Mouse (Mus musculus) gastrocnemius, postnatal 14 days (tissue): Measurements from ENCODE around the gene Sostdc1. TPM values are rescaled to one million over a fixed set of nuclear protein-coding genes. Genes with fewer than 3 reads are reported as not detected.
A peak's percentile ranks its signal among the peaks of the same experiment; 100 is the strongest.

Experiments
- DNase-seq: peaks from one replicate; pipeline ENCODE4 v3.0.0; 2021; ENCODE audit warnings: mixed read lengths
- intact Hi-C: fragments of 180-260 bp; cut with DNase I; formaldehyde crosslinking; loops from one replicate; pipeline ENCODE4 v1.15.1; 2025; ENCODE audit warnings: low total_unique reads
- long read RNA-seq, 2 experiments: library from polyadenylated mRNA; stranded (forward); transcript quantifications; one replicate each; pipeline ENCODE4 v2.0.0; 2021
- total RNA-seq, 2 experiments: library from RNA; stranded (reverse); gene quantifications; 2 replicates each; pipeline ENCODE4 v1.2.3; 2021

Sostdc1 gene
- total RNA-seq, result 1 to 10 TPM in 1 of 2 experiments, under 1 TPM in 1; 0.49 to 3.1 TPM
- long read RNA-seq, experiment 1, result 0 reads
- long read RNA-seq, experiment 2, partial matches to known transcripts, result 0 of 1 reads
- long read RNA-seq, experiment 2, other reads (novel, unspliced or antisense), result 0 of 1 reads

GRCm38 (mm10) chr12:36313916-36314315 lies at the start of gene Sostdc1:
Sostdc1 (plus strand) TSS chr12:36314139.
- peak; percentile 4 for DNase-seq
- intact Hi-C loops, result no loop called here

GRCm38 (mm10) chr12:36267670-36268246 lies 46.2 kb upstream of the Sostdc1 start:
- DNase-seq, result no peak
- intact Hi-C loops, result no loop called here

GRCm38 (mm10) chr12:36274823-36275222 lies 39.1 kb upstream of the Sostdc1 start:
- intact Hi-C loops, result no loop called here

GRCm38 (mm10) chr12:36289634-36290033 lies 24.3 kb upstream of the Sostdc1 start:
- peak; percentile 62 for DNase-seq
- intact Hi-C loops, result no loop called here

More at GRCm38 (mm10) chr12:36274823-36275222, 39.1 kb upstream of the Sostdc1 start:
- no peak for DNase-seq

GRCm38 (mm10) chr12:36290465-36290864 lies 23.5 kb upstream of the Sostdc1 start:
- no peak for DNase-seq
- intact Hi-C loops, result no loop called here

GRCm38 (mm10) chr12:36291346-36291745 lies 22.6 kb upstream of the Sostdc1 start:
- DNase-seq, result no peak
- intact Hi-C loops, result no loop called here

- intact Hi-C loops, result no loop called here
- no peak for DNase-seq
Observed at GRCm38 (mm10) chr12:36302326-36302725, 11.6 kb upstream of the Sostdc1 start.

GRCm38 (mm10) chr12:36302905-36303642 lies 10.9 kb upstream of the Sostdc1 start:
- intact Hi-C loops, result no loop called here
- no peak for DNase-seq

- intact Hi-C loops, result no loop called here
- no peak for DNase-seq
Observed at GRCm38 (mm10) chr12:36308737-36309420, 5.1 kb upstream of the Sostdc1 start.

GRCm38 (mm10) chr12:36313015-36313414 lies 924 bp upstream of the Sostdc1 start:
- intact Hi-C loops, result no loop called here
- DNase-seq, result no peak

- intact Hi-C loops, result no loop called here
Observed at GRCm38 (mm10) chr12:36314446-36314845, 507 bp downstream of the Sostdc1 start.

GRCm38 (mm10) chr12:36315527-36315926 lies 1.6 kb downstream of the Sostdc1 start:
- DNase-seq, result no peak
- intact Hi-C loops, result no loop called here

More at GRCm38 (mm10) chr12:36314446-36314845, 507 bp downstream of the Sostdc1 start:
- no peak for DNase-seq

- DNase-seq, result no peak
- intact Hi-C loops, result no loop called here
Observed at GRCm38 (mm10) chr12:36316056-36316455, 2.1 kb downstream of the Sostdc1 start.

GRCm38 (mm10) chr12:36317036-36317819 lies 3.3 kb downstream of the Sostdc1 start:
- intact Hi-C loops, result no loop called here
- DNase-seq, result peak; percentile 23

GRCm38 (mm10) chr12:36317820-36318135 lies 3.8 kb downstream of the Sostdc1 start:
- no peak for DNase-seq
- intact Hi-C loops, result no loop called here

- intact Hi-C loops, result no loop called here
- no peak for DNase-seq
Observed at GRCm38 (mm10) chr12:36326101-36326521, 12.2 kb downstream of the Sostdc1 start.

- intact Hi-C loops, result no loop called here
- DNase-seq, result no peak
Observed at GRCm38 (mm10) chr12:36332676-36333075, 18.7 kb downstream of the Sostdc1 start.

GRCm38 (mm10) chr12:36333837-36334281 lies 19.9 kb downstream of the Sostdc1 start:
- intact Hi-C loops, result no loop called here
- DNase-seq, result no peak

GRCm38 (mm10) chr12:36344131-36344530 lies 30.2 kb downstream of the Sostdc1 start:
- intact Hi-C loops, result no loop called here

GRCm38 (mm10) chr12:36360064-36360463 lies 46.1 kb downstream of the Sostdc1 start:
- intact Hi-C loops, result no loop called here
- DNase-seq, result no peak

More at GRCm38 (mm10) chr12:36344131-36344530, 30.2 kb downstream of the Sostdc1 start:
- DNase-seq, result no peak
